ENCODE assay signal across 22 mouse cellular contexts in genomic region chr1:167872028-167872427, GRCm38 (mm10).
DNase-seq lines count a peak whose midpoint lies in the region; ATAC-seq and TF ChIP-seq lines count a peak whose summit lies in the region.
"Had no signal": no experiment of that assay in that cellular context is flagged by ENCODE, and none has a peak within 500 bp of the region (broad histone marks: within the 10 kb centered on the region; RNA-seq: fewer than 3 reads in every experiment).

No protein-coding gene starts in this region.

- no peaks in the 10 kb centered on the region for H3K27me3 ChIP-seq in kidney, embryonic 16.5 days (ENCODE audit: insufficient read depth, low read length)
- H3K27me3 ChIP-seq in lung, embryonic 14.5 days (ENCODE audit: insufficient read depth, low read length): no peaks in the 10 kb centered on the region
- H3K27me3 ChIP-seq: embryonic facial prominence, embryonic 12.5 days; forebrain, embryonic 15.5 days; intestine, embryonic 15.5 days; liver, embryonic 15.5 days; neural tube, embryonic 15.5 days had no signal

- H3K4me1 ChIP-seq in kidney, embryonic 16.5 days (ENCODE audit: insufficient read depth, low read length): 0 out of 2 replicates have a peak, but pooled peaks cover 4% of the 10 kb centered on the region
- no peaks in the 10 kb centered on the region for H3K4me1 ChIP-seq in lung, embryonic 14.5 days (ENCODE audit: insufficient read depth)
- H3K4me1 ChIP-seq: embryonic facial prominence, embryonic 12.5 days; forebrain, embryonic 15.5 days; intestine, embryonic 15.5 days; limb, embryonic 12.5 days; liver, embryonic 15.5 days; neural tube, embryonic 15.5 days had no signal

- peak; percentile 40 for TF ChIP-seq CTCF in lung, embryonic 14.5 days (IDR thresholded peaks at IDR 0.05; ENCODE audit: low read depth)
- TF ChIP-seq CTCF in brain, embryonic 14.5 days (IDR thresholded peaks at IDR 0.05; ENCODE audit: borderline replicate concordance, extremely low read depth, insufficient read depth, insufficient read length): peak; percentile 14; the same call in 1 of the 2 replicates

- H3K4me2 ChIP-seq in kidney, embryonic 16.5 days (replicated peaks; ENCODE audit: low read depth, low read length): no peak overlapping the region
- H3K4me2 ChIP-seq in lung, embryonic 14.5 days: no peak overlapping the region
- H3K4me2 ChIP-seq: embryonic facial prominence, embryonic 12.5 days; forebrain, embryonic 15.5 days; heart, embryonic 11.5 days; hindbrain, embryonic 14.5 days; intestine, embryonic 15.5 days; limb, embryonic 12.5 days; liver, embryonic 15.5 days; neural tube, embryonic 15.5 days had no signal

- no peak for TF ChIP-seq POLR2A in brain, embryonic 14.5 days (IDR thresholded peaks at IDR 0.05; ENCODE audit: borderline replicate concordance, extremely low read depth, insufficient read depth, insufficient read length, poor library complexity, severe bottlenecking)

- no peaks in the 10 kb centered on the region for H3K9me3 ChIP-seq in kidney, embryonic 16.5 days (ENCODE audit: low read length)
- no peaks in the 10 kb centered on the region for H3K9me3 ChIP-seq in lung, embryonic 14.5 days (ENCODE audit: low read depth, low read length)
- H3K9me3 ChIP-seq: embryonic facial prominence, embryonic 12.5 days; forebrain, embryonic 15.5 days; intestine, embryonic 15.5 days; limb, embryonic 12.5 days; liver, embryonic 15.5 days; neural tube, embryonic 15.5 days had no signal

- H3K36me3 ChIP-seq in kidney, embryonic 16.5 days (ENCODE audit: insufficient read depth, low read length): no peaks in the 10 kb centered on the region
- H3K36me3 ChIP-seq in lung, embryonic 14.5 days (ENCODE audit: insufficient read depth): no peaks in the 10 kb centered on the region
- H3K36me3 ChIP-seq: embryonic facial prominence, embryonic 12.5 days; forebrain, embryonic 15.5 days; intestine, embryonic 15.5 days; limb, embryonic 12.5 days; liver, embryonic 15.5 days; neural tube, embryonic 15.5 days had no signal

- 74% methylated on average over 1 of the region's 1 CpGs for WGBS in kidney, embryonic 16.5 days
- 62% methylated on average over 1 of the region's 1 CpGs for WGBS in lung, embryonic 14.5 days

- no peak overlapping the region for H3K4me3 ChIP-seq in kidney, embryonic 16.5 days (ENCODE audit: low read length)
- no peak overlapping the region for H3K4me3 ChIP-seq in lung, embryonic 14.5 days (ENCODE audit: low read depth, low read length)
- H3K4me3 ChIP-seq: embryonic facial prominence, embryonic 12.5 days; forebrain, embryonic 15.5 days; intestine, embryonic 15.5 days; limb, embryonic 12.5 days; liver, embryonic 15.5 days; neural tube, embryonic 15.5 days had no signal

- no peak overlapping the region for H3K27ac ChIP-seq in kidney, embryonic 16.5 days (ENCODE audit: low read length)
- H3K27ac ChIP-seq in lung, embryonic 14.5 days (ENCODE audit: low read depth): no peak overlapping the region
- H3K27ac ChIP-seq: embryonic facial prominence, embryonic 12.5 days; forebrain, embryonic 15.5 days; hindbrain, embryonic 14.5 days; intestine, embryonic 15.5 days; limb, embryonic 12.5 days; liver, embryonic 15.5 days; neural tube, embryonic 15.5 days had no signal

- ATAC-seq in kidney, embryonic 16.5 days (ENCODE audit: low FRiP score, low TSS enrichment): 0 out of 2 replicates have a peak, but pooled peaks have one; percentile 54
- ATAC-seq in lung, embryonic 14.5 days (ENCODE audit: insufficient read depth): no peak
- ATAC-seq: forebrain, embryonic 15.5 days; intestine, embryonic 15.5 days had no signal

- DNase-seq in embryo, embryonic 10 days (ENCODE audit: low spot score): peak; percentile 29
- no peak for DNase-seq in embryo, embryonic 11 days
- DNase-seq in kidney, postnatal 10 days: no peak
- no peak for DNase-seq in lung, embryonic 14.5 days
- DNase-seq in lung, postnatal 14 days: no peak
- DNase-seq in brain, embryonic 14.5 days (ENCODE audit: low read depth): no peak
- no peak for DNase-seq in cerebellum, postnatal 14 days
- DNase-seq: adrenal gland, postnatal 36 days; cerebellum, adult 18-20 months; heart, postnatal 10 days; kidney, postnatal 36 days; midbrain, embryonic 14.5 days; thymus, postnatal 4 days had no signal

- H3K9ac ChIP-seq in kidney, embryonic 16.5 days (replicated peaks; ENCODE audit: low read length): no peak overlapping the region
- H3K9ac ChIP-seq in lung, embryonic 14.5 days: no peak overlapping the region
- H3K9ac ChIP-seq: embryonic facial prominence, embryonic 12.5 days; forebrain, embryonic 15.5 days; hindbrain, embryonic 14.5 days; intestine, embryonic 15.5 days; limb, embryonic 12.5 days; liver, embryonic 15.5 days; neural tube, embryonic 15.5 days had no signal
